Mouse (Mus musculus): ENCODE data around the gene Thap11. TPM values are rescaled to one million over a fixed set of nuclear protein-coding genes. Genes with fewer than 3 reads are reported as not detected.
A peak's percentile ranks its signal among the peaks of the same experiment; 100 is the strongest.

Thap11 gene
- total RNA-seq, 2 experiments from 2014 or later = 9.6 to 11.0 TPM

- no peak for ATAC-seq (replicated peaks; ENCODE audit: low FRiP score, poor library complexity, severe bottlenecking)
Observed at GRCm38 (mm10) chr8:105850611-105851010, 4.3 kb upstream of the Thap11 start.

GRCm38 (mm10) chr8:105851651-105852143 lies 3.2 kb upstream of the Thap11 start:
- ATAC-seq (replicated peaks; ENCODE audit: low FRiP score, poor library complexity, severe bottlenecking) = peak; percentile 79

GRCm38 (mm10) chr8:105852146-105852729 lies 2.7 kb upstream of the Thap11 start:
- no peak for ATAC-seq (replicated peaks; ENCODE audit: low FRiP score, poor library complexity, severe bottlenecking)

GRCm38 (mm10) chr8:105853178-105853577 lies 1.8 kb upstream of the Thap11 start, which contains the start of gene Cenpt:
Gene Cenpt, minus strand, starts transcription at chr8:105853278.
- ATAC-seq (replicated peaks; ENCODE audit: low FRiP score, poor library complexity, severe bottlenecking) = no peak

- ATAC-seq (replicated peaks; ENCODE audit: low FRiP score, poor library complexity, severe bottlenecking) = no peak
Observed at GRCm38 (mm10) chr8:105854303-105854702, 629 bp upstream of the Thap11 start.

- ATAC-seq (replicated peaks; ENCODE audit: low FRiP score, poor library complexity, severe bottlenecking) = peak; percentile 5; the same call in 1 of the 2 replicates
Observed at GRCm38 (mm10) chr8:105855248-105856167, 576 bp downstream of the Thap11 start.

- ATAC-seq (replicated peaks; ENCODE audit: low FRiP score, poor library complexity, severe bottlenecking) = no peak
Observed at GRCm38 (mm10) chr8:105856168-105856835, 1.4 kb downstream of the Thap11 start.

GRCm38 (mm10) chr8:105858495-105858894 lies 3.6 kb downstream of the Thap11 start:
- ATAC-seq (replicated peaks; ENCODE audit: low FRiP score, poor library complexity, severe bottlenecking) = no peak

GRCm38 (mm10) chr8:105859314-105859713 lies 4.4 kb downstream of the Thap11 start:
- peak; percentile 36 for ATAC-seq (replicated peaks; ENCODE audit: low FRiP score, poor library complexity, severe bottlenecking)

GRCm38 (mm10) chr8:105860143-105860981 lies 5.4 kb downstream of the Thap11 start, which contains the start of gene Nutf2:
Gene Nutf2, plus strand, starts transcription at chr8:105860580.
- peak; percentile 86 for ATAC-seq (replicated peaks; ENCODE audit: low FRiP score, poor library complexity, severe bottlenecking)

- no peak for ATAC-seq (replicated peaks; ENCODE audit: low FRiP score, poor library complexity, severe bottlenecking)
Observed at GRCm38 (mm10) chr8:105861951-105862350, 7.0 kb downstream of the Thap11 start.

GRCm38 (mm10) chr8:105866364-105867029 lies 11.6 kb downstream of the Thap11 start:
- ATAC-seq (replicated peaks; ENCODE audit: low FRiP score, poor library complexity, severe bottlenecking) = peak; percentile 56

GRCm38 (mm10) chr8:105874301-105874700 lies 19.4 kb downstream of the Thap11 start:
- no peak for ATAC-seq (replicated peaks; ENCODE audit: low FRiP score, poor library complexity, severe bottlenecking)

GRCm38 (mm10) chr8:105880754-105881520 lies 26.0 kb downstream of the Thap11 start, which contains the start of gene Edc4:
Gene Edc4, plus strand, starts transcription at chr8:105880881.
- ATAC-seq (replicated peaks; ENCODE audit: low FRiP score, poor library complexity, severe bottlenecking) = peak; percentile 97

GRCm38 (mm10) chr8:105889756-105890465 lies 35.0 kb downstream of the Thap11 start:
- ATAC-seq (replicated peaks; ENCODE audit: low FRiP score, poor library complexity, severe bottlenecking) = no peak

GRCm38 (mm10) chr8:105890870-105891269 lies 35.9 kb downstream of the Thap11 start:
- ATAC-seq (replicated peaks; ENCODE audit: low FRiP score, poor library complexity, severe bottlenecking) = no peak

GRCm38 (mm10) chr8:105892432-105892831 lies 37.5 kb downstream of the Thap11 start:
- ATAC-seq (replicated peaks; ENCODE audit: low FRiP score, poor library complexity, severe bottlenecking) = no peak
